Mouse (Mus musculus) heart, postnatal 10 days (tissue): ENCODE results near the gene Gramd4. TPM values are rescaled to one million over a fixed set of nuclear protein-coding genes. Genes with fewer than 3 reads are reported as not detected.

Experiments
- DNase-seq, 2 experiments: peaks; one replicate each; pipeline ENCODE4 v3.0.0; 2021
- intact Hi-C: fragments of 180-260 bp; cut with DNase I; formaldehyde crosslinking; loops from one replicate; pipeline ENCODE4 v1.15.1; 2025
- total RNA-seq, 2 experiments: library from RNA; stranded (reverse); gene quantifications; 2 replicates each; pipeline ENCODE4 v1.2.3; 2021

Gene Gramd4
- total RNA-seq, 2 experiments from 2014 or later, result 37.2 to 42.1 TPM

DNA sequence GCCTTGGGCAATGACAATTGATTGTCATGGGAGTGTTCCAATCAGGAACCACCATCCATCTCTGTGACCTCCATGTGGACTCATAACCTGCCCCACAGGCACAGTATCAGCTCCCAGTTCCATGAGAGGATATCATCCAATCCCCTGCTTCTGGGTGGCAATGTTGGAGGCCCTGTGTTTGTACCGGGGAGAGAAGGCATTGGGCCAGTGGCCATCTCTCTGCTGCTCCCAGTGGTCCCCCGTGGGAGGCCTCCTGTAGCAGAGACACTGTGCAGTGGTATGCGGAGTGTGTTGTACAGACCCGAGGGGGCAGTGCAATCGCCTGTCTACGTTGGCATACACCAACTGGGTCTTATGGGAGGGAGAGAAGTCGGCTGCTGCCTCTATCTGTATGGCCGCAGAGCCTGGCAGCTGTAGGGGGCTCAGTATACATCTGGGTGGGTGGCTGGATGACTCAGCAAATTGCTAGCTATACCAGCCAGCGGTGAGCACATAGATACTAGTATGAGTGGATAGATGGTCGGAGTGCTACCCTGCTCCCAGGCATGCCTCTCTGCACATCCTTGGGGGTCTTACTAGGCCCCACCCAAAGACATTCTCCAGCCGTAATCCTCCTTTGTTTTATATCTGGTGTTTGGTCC is 50.5 kb downstream of the Gramd4 start:
- DNase-seq, result peak; percentile 35 to 54
- intact Hi-C loops, result no loop called here

DNA sequence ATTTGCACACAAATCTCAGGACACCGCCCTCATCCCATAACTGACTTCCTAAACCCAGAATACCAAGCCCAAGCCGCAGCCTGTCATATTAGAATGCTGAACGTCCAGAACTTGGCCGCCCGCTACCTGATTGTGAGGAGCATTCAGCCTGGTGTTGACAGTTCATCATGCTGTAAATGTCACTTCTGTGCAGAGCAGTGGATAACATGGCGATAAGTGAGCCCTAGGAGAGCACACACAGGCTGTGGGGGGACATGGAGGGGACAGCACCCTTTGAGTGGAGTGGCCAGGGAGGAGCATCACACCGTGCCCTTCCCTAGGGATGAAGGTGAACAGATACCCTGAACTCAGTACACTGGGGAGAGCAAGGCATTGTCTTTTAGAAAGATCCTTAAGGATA is 51.8 kb downstream of the Gramd4 start:
- peak; percentile 73 to 74 for DNase-seq
- intact Hi-C loops, result loop anchor here (1.0 kb wide), 1 partner anchor 13 kb away; no protein-coding TSS in a partner anchor

- intact Hi-C loops, result loop anchor here (1.0 to 2.0 kb wide), 2 partner anchors 13 to 23 kb away; no protein-coding TSS in a partner anchor
Measured at GRCm38 (mm10) chr15:86109650-86110211, 52.2 kb downstream of the Gramd4 start.

GRCm38 (mm10) chr15:86110361-86111103 is 53.0 kb downstream of the Gramd4 start:
- intact Hi-C loops, result loop anchor here (2.0 kb wide), 1 partner anchor 24 kb away; no protein-coding TSS in a partner anchor
- DNase-seq, result peak; percentile 47 to 57

More at GRCm38 (mm10) chr15:86109650-86110211, 52.2 kb downstream of the Gramd4 start:
- DNase-seq, result peak; percentile 82 to 85

GRCm38 (mm10) chr15:86112707-86113341 is 55.3 kb downstream of the Gramd4 start:
- peak; percentile 46 to 54 for DNase-seq
- intact Hi-C loops, result no loop called here

DNA sequence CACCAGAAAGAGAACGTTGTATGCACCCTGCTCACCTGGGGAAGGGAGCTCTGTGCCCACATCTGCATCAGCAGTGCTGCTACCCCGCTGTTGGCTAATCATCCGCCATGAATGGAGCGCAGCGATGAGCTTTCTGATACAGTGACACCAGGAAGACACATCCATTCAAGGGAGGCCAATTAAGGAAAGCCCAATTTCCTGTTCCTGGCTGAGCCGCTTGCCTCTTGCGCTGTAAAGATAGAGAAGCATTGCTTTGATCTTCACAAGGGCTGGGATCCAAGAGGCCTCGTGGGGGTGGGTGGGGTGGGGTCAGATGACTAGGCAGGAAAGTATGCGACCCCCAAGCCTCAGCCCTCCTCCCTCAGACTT is 55.8 kb downstream of the Gramd4 start:
- intact Hi-C loops, result no loop called here
- no peak for DNase-seq

DNA sequence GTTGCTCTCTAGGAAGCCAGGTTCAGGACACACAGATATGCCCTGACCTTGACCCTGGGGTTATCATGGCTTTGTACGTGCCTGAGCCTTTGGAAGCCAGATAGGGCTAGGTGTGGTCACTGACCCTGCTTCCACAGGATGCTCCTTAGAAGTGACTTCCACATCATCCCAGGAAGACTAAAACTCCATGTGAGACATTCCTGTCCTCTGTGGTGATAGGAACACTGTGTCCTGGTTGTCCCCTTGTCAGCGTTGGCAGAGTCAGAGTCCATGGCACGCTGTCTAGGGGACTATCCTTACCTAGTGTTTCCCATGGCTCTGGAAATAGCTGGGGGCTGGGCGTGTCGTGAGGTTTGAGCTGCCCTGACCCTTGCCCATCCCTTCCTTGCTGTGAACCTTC is 58.9 kb downstream of the Gramd4 start:
- peak; percentile 63 to 73 for DNase-seq
- intact Hi-C loops, result no loop called here

DNA sequence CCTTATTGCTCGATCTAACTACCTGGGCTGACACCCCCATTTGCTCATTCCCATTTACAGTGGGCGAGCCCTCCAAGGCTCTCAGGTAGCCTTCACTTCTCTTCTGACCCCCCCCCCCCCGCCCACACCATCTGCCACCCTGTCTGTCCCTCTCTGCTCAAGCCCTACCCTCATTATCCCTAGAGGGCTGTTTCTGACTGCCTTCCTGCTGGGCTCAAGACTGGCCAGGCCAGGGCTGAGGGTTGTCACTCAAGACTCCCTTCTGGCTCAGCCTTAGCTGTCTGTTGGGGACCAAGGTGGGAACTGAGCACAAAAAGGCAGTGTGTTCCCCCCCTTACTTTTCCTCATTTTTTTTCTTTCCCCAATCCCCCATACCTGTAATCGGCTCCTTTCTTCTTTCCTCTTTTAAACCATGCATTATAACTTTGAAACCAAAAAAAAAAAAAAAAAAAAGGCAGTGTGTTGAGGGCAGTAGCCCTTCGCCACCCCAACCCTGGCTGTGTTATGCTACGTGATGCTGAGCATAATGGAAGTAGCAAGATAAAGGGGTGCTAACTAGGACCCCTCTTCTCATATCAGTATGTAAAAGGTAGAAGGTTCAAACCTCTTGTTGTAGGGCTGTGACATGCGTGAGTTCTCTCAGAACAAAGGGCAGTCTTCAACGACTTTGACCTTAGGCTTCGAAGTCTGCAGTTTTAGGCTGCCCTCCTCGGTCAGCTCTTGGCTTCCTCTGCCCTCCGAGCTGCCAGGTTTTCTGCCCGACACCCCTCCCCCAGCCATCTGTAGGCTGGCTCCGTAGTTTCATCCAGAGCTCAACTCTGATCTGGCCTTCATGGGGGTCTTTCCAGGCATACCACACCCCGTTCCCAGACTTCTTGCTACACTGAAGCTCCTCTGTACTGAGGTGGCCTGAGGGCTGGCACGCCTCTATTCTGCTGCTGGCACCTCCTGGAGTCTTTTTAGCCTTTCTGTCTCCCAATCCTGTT is 59.9 kb downstream of the Gramd4 start:
- DNase-seq, result peak; percentile 58 to 63
- intact Hi-C loops, result no loop called here

DNA sequence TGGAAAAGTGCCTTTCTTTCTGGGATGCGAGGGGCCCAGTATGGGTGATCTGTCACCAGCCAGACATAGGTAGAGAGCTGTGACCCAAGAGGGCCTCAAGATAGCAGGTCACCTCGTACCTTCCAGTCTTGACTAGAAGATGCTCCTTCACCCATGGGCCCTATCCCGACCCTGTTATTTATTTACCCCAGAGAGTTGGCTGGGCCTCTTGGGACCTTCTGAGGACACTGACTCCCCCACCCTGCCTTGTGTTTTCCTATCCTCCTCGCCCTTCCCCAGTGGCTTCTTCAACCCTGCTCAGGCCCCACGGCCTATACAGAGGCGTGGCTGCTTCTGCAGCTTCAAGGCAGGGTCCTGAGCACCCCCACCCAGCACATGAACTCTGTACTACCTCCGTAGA is 61.7 kb downstream of the Gramd4 start:
- no peak for DNase-seq
- intact Hi-C loops, result no loop called here

DNA sequence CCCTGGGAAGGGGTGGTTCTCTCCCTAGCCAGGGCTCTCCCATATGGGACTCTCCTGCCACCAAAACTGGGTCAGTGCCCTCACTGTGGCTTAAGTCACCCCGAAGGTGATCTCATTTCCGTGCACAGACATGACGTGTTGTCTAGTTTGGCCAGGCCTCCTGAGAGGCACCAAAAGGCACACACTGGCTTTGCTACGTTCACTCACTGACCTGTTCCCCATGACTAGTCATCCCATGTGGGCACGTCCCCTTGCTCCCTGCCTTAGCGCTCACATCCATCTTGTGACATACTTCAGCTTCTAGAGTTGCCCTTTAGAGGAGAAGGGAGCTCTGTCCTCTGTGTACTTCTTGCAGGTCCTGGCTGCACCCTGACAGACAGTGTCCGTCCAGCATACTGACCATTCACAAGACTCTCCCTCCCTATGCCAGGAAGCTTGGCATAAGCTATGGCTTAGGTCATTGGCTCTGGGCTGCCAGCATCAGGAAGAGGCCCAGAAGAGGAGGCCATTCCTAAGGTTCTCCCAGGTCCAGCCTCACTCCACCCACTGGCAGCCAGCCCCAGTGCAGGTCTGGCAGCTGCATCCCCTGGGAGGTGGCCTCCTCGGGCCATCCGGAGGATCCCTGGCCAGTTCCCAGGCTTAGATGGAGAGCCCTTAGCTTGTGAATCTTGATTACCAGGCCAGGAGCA is 64.9 kb downstream of the Gramd4 start:
- intact Hi-C loops, result loop anchor here (1.0 kb wide), 1 partner anchor 13 kb away; no protein-coding TSS in a partner anchor

DNA sequence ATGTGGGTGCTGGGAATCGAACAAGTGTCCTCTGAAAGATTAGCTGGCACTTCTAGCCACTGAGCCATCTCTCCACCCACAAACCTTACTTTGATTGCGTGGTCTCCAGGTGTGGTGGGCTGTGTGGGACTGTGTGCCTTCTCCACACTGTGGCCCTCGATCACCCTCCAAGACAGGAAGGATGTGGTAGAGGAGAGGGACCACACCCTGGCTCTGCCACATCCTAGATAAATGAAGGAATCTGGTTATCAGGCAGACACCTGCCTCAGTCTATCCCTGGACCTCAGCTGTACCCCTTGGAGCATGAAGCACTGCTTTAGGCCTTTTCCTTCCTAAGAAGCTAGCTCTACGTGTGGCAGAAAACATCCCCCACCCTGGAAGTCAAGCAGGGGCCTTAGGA is 65.9 kb downstream of the Gramd4 start:
- intact Hi-C loops, result no loop called here

More for the DNA sequence above, 64.9 kb downstream of the Gramd4 start:
- DNase-seq, result peak; percentile 78 to 79

GRCm38 (mm10) chr15:86124359-86124758 is 66.9 kb downstream of the Gramd4 start:
- peak; percentile 83 to 89 for DNase-seq
- intact Hi-C loops, result loop anchor here (1.0 kb wide), 1 partner anchor 70 kb away; no protein-coding TSS in a partner anchor

More for the DNA sequence above, 65.9 kb downstream of the Gramd4 start:
- no peak for DNase-seq

- DNase-seq, result no peak
- intact Hi-C loops, result no loop called here
Measured at GRCm38 (mm10) chr15:86129036-86129435, 71.5 kb downstream of the Gramd4 start.

- DNase-seq, result no peak
- intact Hi-C loops, result loop anchor here (5.0 kb wide), 1 partner anchor 233 kb away; no protein-coding TSS in a partner anchor
Measured at GRCm38 (mm10) chr15:86130657-86131056, 73.2 kb downstream of the Gramd4 start.

DNA sequence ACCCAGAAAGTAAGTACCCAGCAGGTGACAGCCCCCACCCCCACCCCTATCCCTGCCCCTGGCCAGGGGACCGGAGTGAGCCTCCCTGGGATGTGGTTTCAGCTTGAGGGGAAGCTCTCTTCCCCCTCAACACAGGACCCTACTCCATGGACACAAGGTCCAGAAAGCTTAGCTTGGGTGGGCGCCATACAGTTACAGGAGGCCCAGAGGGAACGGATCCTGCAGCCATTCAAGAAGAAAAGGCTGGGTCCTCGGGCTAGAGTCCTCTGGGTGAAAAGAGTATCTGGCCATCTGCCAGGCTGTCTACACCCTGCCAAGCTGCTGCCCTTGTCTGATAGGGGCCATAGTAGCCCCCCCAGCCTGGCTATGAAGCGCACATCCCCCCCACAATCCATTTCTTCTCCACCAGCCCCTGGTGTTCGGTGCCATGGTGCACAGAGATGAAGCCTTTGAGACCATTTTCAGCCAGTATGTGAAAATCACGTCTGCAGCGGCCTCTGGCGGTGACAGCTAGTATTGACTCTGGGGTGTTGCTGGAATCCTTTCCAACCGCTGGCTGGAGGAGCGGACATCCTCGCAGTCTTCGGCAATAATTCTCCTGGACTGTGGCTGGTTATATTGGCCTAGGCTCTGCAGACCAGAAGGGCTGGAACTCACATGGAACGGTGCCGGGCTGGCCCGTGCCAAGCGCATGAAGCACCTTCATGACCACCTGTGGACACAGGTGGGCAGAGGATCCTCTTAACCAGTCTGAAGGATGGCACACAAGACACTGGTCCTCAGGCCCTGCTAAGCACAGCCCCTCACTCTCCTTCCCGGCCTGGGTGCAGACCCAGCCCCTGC is 77.7 kb downstream of the Gramd4 start:
- peak; percentile 91 to 95 for DNase-seq

DNA sequence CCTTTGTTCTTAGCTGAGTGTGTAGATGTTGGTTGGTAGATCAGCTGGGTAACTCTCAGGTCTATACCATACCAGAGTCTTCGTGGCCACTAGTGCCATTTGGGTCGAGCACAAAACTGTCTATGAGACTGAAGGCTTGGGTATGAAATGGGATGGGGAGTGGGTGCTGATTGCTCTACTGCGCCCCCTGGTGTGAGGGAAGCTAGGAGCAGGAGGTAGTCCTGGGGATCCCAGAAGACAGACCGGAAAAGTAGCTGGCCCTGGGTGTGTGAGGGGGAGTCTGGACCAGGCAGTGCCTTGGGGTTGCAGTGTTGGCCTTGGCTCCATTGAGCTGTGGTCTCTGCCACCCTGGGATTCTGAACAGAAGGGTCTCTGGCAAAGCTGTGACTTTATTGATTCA is 80.1 kb downstream of the Gramd4 start:
- peak; percentile 40 to 67 for DNase-seq
- intact Hi-C loops, result no loop called here

More for the DNA sequence above, 77.7 kb downstream of the Gramd4 start:
- intact Hi-C loops, result loop anchor here (1.0 to 5.0 kb wide), 2 partner anchors 81 to 238 kb away; no protein-coding TSS in a partner anchor

- intact Hi-C loops, result no loop called here
- DNase-seq, result peak; percentile 61 to 80
Measured at GRCm38 (mm10) chr15:86140323-86140722, 82.8 kb downstream of the Gramd4 start.

DNA sequence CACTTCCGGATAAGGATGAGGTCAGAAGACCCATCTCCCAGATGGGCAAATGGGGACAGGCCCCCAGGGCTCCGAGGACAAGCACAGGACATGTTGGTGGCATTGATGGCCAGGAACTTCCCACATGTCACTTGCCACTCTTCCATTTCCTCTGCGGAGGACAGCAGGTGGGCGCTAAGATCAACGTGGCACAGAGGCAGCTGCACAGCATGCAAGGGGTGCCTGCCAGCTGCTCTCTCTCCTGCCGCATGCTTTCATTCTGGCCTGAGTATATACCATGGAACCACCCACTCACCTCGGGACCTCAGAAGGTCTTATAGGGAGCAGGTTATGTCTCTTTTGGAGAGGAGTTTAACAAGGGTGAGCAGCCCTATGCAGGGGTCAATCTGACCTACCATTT is 87.1 kb downstream of the Gramd4 start:
- intact Hi-C loops, result no loop called here
- no peak for DNase-seq
